Mouse (Mus musculus) forebrain, embryonic 12.5 days (tissue): ENCODE measurements around the gene Plppr4. TPM values are rescaled to one million over a fixed set of nuclear protein-coding genes. Genes with fewer than 3 reads are reported as not detected.

Source experiments
- microRNA-seq: library from miRNA; unstranded; fragments of <30 nt; microRNA quantifications from one replicate; pipeline ENCODE4, GENCODE M21; 2017
- polyA plus RNA-seq: library from polyadenylated mRNA; unstranded; fragments of >200 nt; fragmentation: Nextera tagmentation; extraction: Ambion mirVana; gene quantifications from 2 replicates; pipeline ENCODE4 v1.2.1, GENCODE M21; 2016

Plppr4 gene
- polyA plus RNA-seq, 1 experiment from 2014 or later = 1.3 TPM

Small RNAs within 50 kb of the gene (microRNA-seq; reads per million reads assigned to microRNA genes)
- not detected for gene Gm22408

Other genes starting within 250 kb of the Plppr4 start
- gene Plppr5, start 214.0 kb upstream of the Plppr4 start, polyA plus RNA-seq = 0.36 and 0.50 TPM in 2 replicates